Mouse (Mus musculus): ENCODE data around the gene Mrpl54. TPM values are rescaled to one million over a fixed set of nuclear protein-coding genes. Genes with fewer than 3 reads are reported as not detected.

Mrpl54 gene
- polyA plus RNA-seq, 1 experiment from 2014 or later, result 240 TPM

DNA sequence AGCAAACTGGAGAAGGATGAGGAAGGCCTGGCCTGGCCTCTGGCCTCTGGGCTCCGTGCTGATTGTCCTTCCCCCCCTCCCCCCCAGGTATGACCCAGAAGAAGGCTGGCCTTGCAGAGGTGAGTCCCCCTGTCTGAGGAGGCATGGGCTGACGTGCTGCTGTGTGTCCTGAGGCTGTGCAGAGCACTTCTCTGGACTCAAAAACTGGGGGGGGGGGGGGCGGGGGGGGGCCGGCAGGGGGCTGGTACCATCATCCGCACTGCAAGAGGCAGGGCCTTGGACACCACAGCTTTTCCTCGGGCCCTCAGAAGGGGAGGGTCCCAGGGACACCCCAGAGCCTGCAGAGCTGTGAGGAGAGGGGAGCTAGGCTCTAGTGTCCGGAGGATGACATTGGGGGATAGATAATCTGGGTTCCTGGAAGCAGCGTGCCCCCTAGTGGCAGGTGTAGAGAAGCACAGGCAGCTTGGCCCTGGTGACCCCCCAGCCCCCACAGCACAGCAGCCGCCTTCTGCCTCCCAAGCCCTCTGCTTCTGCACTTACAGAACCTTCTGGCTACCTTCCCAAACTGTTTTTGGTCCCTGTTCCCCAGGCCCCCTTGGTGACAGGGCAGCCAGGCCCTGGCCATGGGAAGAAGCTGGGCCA, 38.0 kb upstream of the Mrpl54 start:
- ATAC-seq (ENCODE audit: low FRiP score, low TSS enrichment), result peak; percentile 38; the same call in 1 of the 2 replicates
- 22% methylated on average over 5 of the region's 9 CpGs for WGBS
- H3K9ac ChIP-seq (ENCODE audit: low read depth, low read length), result no peak overlapping the region

DNA sequence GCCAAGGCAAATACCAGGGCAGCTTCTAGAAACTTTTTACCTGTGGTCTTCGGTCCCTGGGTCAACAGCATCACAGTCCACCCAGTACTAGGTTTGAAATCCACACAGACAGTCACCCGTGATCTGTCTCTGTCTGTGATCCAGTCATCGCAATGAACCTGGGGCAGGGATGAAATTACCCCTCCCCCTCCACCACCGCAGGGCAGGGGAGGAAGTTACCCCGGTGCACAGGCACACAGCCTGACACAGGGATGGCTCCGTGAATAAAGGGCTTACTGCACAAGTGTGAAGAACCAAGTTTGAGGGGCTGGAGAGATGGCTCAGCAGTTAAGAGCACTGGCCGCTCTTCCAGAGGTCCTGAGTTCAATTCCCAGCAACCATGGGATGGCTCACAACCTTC, 37.0 kb upstream of the Mrpl54 start:
- Histone ChIP-seq H3K27ac (ENCODE audit: low read depth, low read length) (no peak overlapping the region), H3K4me2 (replicated peaks; ENCODE audit: low read depth, low read length) (no peak overlapping the region), H3K4me1 (ENCODE audit: control insufficient read depth, insufficient read depth, low read length) (peaks cover 36% of the 10 kb centered on the region; the same call in 1 of the 2 replicates), H3K36me3 (ENCODE audit: control insufficient read depth, insufficient read depth, low read length) (peaks cover 30% of the 10 kb centered on the region), H3K9ac (ENCODE audit: low read depth, low read length) (no peak overlapping the region), H3K9me3 (ENCODE audit: control insufficient read depth, low read length) (no peaks in the 10 kb centered on the region), H3K27me3 (ENCODE audit: control insufficient read depth, insufficient read depth, low read length) (no peaks in the 10 kb centered on the region), H3K4me3 (ENCODE audit: low read length) (no peak overlapping the region)
- no peak for ATAC-seq (ENCODE audit: low FRiP score, low TSS enrichment)
- WGBS, result 67% methylated on average over 7 of the region's 7 CpGs

More for the DNA sequence above, 38.0 kb upstream of the Mrpl54 start:
- Histone ChIP-seq H3K4me1 (ENCODE audit: control insufficient read depth, insufficient read depth, low read length) (peaks cover 28% of the 10 kb centered on the region; the same call in 1 of the 2 replicates), H3K9me3 (ENCODE audit: control insufficient read depth, low read length) (no peaks in the 10 kb centered on the region), H3K4me3 (ENCODE audit: low read length) (no peak overlapping the region), H3K27me3 (ENCODE audit: control insufficient read depth, insufficient read depth, low read length) (no peaks in the 10 kb centered on the region), H3K27ac (ENCODE audit: low read depth, low read length) (no peak overlapping the region), H3K36me3 (ENCODE audit: control insufficient read depth, insufficient read depth, low read length) (peaks cover 40% of the 10 kb centered on the region), H3K4me2 (replicated peaks; ENCODE audit: low read depth, low read length) (no peak overlapping the region)

DNA sequence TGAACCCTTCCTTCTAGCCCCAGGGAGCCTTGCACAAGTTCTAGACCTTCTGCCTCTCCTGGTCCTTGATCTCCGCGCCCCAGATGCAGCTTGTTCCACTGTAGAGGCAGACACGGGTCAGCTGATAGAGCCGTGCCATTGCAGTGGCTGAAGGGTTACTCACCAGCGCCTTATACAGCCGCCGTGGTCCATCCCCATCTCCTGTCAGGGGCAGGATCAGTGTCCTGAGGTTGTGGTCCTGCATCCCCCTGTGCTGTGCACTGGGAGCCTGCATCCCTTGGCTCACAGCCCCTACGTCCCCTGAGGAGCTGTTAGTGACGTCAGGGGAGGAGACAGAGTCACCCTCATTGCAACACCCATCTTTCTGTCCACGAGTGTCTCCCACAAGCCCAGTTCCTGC, 36.5 kb upstream of the Mrpl54 start:
- Histone ChIP-seq H3K4me3 (ENCODE audit: low read length) (no peak overlapping the region), H3K4me2 (replicated peaks; ENCODE audit: low read depth, low read length) (no peak overlapping the region; the same call in 1 of the 2 replicates), H3K36me3 (ENCODE audit: control insufficient read depth, insufficient read depth, low read length) (peaks cover 26% of the 10 kb centered on the region), H3K4me1 (ENCODE audit: control insufficient read depth, insufficient read depth, low read length) (peaks cover 39% of the 10 kb centered on the region; the same call in 1 of the 2 replicates), H3K27ac (ENCODE audit: low read depth, low read length) (0 out of 2 replicates have a peak overlapping the region, but pooled peaks have one; percentile 7), H3K9me3 (ENCODE audit: control insufficient read depth, low read length) (no peaks in the 10 kb centered on the region), H3K9ac (ENCODE audit: low read depth, low read length) (peak overlapping the region; percentile 28; the same call in 1 of the 2 replicates), H3K27me3 (ENCODE audit: control insufficient read depth, insufficient read depth, low read length) (no peaks in the 10 kb centered on the region)
- 73% methylated on average over 10 of the region's 10 CpGs for WGBS
- ATAC-seq (ENCODE audit: low FRiP score, low TSS enrichment), result no peak

DNA sequence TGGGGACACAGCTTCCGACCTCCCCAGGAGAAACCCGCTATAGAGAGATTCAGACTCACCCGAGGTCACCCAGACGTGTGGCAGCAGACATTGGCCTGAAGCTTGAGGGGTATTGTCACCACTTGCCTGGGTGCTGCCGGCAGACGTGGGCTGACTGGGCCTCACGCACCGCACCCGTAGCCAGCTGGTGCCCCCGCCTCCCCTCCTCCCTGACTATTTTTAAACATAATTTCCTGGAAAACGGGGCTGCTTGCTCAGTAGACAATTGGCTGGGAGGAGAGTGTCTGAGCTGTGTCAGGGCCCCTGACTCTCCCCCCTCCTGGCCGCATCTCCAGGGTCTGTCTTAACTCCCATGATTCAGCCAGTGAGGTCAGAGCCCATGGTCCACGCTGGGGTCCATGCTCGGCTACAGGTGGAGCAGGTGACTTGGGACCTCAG, 36.1 kb upstream of the Mrpl54 start:
- peaks cover 40% of the 10 kb centered on the region for H3K4me1 ChIP-seq (ENCODE audit: control insufficient read depth, insufficient read depth, low read length)
- no peak overlapping the region; the same call in 1 of the 2 replicates for H3K4me2 ChIP-seq (replicated peaks; ENCODE audit: low read depth, low read length)
- 0 out of 2 replicates have a peak overlapping the region, but pooled peaks have one; percentile 7 for H3K27ac ChIP-seq (ENCODE audit: low read depth, low read length)
- no peaks in the 10 kb centered on the region for H3K27me3 ChIP-seq (ENCODE audit: control insufficient read depth, insufficient read depth, low read length)
- WGBS, result 71% methylated on average over 14 of the region's 14 CpGs
- no peak overlapping the region for H3K4me3 ChIP-seq (ENCODE audit: low read length)
- H3K9me3 ChIP-seq (ENCODE audit: control insufficient read depth, low read length), result no peaks in the 10 kb centered on the region
- H3K9ac ChIP-seq (ENCODE audit: low read depth, low read length), result 0 out of 2 replicates have a peak overlapping the region, but pooled peaks have one; percentile 28
- ATAC-seq (ENCODE audit: low FRiP score, low TSS enrichment), result no peak
- peaks cover 22% of the 10 kb centered on the region for H3K36me3 ChIP-seq (ENCODE audit: control insufficient read depth, insufficient read depth, low read length)

DNA sequence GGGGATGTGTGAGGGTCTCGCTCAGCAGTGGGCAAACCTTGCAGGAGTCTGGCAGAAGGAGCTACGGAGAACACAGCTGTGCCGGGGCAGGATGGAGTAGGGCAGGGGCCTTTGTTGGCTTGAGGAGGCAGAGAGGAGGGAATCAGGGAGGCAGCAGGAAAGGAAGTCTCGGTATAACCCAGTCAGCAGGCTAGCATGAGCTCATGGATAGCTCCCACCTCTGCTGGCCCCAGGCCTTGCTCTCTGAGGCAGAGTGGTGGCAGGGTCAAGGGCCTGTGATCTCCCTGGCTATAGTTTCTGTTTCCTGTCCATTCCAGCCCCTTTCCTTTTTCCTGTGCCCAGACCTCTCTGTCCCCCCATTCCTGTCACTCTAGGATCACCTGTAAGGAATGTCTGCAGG, 35.6 kb upstream of the Mrpl54 start:
- H3K4me1 ChIP-seq (ENCODE audit: control insufficient read depth, insufficient read depth, low read length), result peaks cover 45% of the 10 kb centered on the region
- H3K9ac ChIP-seq (ENCODE audit: low read depth, low read length), result no peak overlapping the region
- no peak overlapping the region for H3K4me3 ChIP-seq (ENCODE audit: low read length)
- H3K36me3 ChIP-seq (ENCODE audit: control insufficient read depth, insufficient read depth, low read length), result peaks cover 17% of the 10 kb centered on the region
- no peaks in the 10 kb centered on the region for H3K9me3 ChIP-seq (ENCODE audit: control insufficient read depth, low read length)
- no peak overlapping the region for H3K27ac ChIP-seq (ENCODE audit: low read depth, low read length)
- no peak overlapping the region for H3K4me2 ChIP-seq (replicated peaks; ENCODE audit: low read depth, low read length)
- H3K27me3 ChIP-seq (ENCODE audit: control insufficient read depth, insufficient read depth, low read length), result no peaks in the 10 kb centered on the region
- 61% methylated on average over 4 of the region's 4 CpGs for WGBS
- no peak for ATAC-seq (ENCODE audit: low FRiP score, low TSS enrichment)

DNA sequence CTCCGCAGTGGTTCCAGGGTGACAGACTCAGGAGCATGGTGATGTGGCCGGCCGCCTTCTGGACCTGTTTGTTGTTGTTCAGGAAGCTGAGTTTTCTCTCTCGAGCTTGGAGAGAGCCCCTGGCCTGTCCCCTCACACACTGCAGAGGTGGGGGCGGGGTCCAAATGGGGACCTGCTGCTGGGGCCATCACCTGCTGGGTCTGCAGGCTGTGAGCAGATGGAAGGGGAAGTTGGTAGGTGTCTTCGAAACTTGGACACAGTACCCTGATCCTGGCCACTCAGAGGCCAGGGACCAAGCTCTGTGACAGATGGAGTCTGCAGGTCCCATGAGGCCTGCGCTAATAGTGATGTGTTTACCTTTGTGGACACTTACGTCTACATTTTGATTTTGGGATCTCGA, 34.6 kb upstream of the Mrpl54 start:
- H3K4me2 ChIP-seq (replicated peaks; ENCODE audit: low read depth, low read length), result no peak overlapping the region
- H3K27me3 ChIP-seq (ENCODE audit: control insufficient read depth, insufficient read depth, low read length), result no peaks in the 10 kb centered on the region
- no peak overlapping the region for H3K27ac ChIP-seq (ENCODE audit: low read depth, low read length)
- peaks cover 7% of the 10 kb centered on the region for H3K36me3 ChIP-seq (ENCODE audit: control insufficient read depth, insufficient read depth, low read length)
- peaks cover 45% of the 10 kb centered on the region for H3K4me1 ChIP-seq (ENCODE audit: control insufficient read depth, insufficient read depth, low read length)
- no peaks in the 10 kb centered on the region for H3K9me3 ChIP-seq (ENCODE audit: control insufficient read depth, low read length)
- no peak overlapping the region for H3K4me3 ChIP-seq (ENCODE audit: low read length)
- no peak overlapping the region for H3K9ac ChIP-seq (ENCODE audit: low read depth, low read length)
- 74% methylated on average over 9 of the region's 9 CpGs for WGBS
- ATAC-seq (ENCODE audit: low FRiP score, low TSS enrichment), result no peak

DNA sequence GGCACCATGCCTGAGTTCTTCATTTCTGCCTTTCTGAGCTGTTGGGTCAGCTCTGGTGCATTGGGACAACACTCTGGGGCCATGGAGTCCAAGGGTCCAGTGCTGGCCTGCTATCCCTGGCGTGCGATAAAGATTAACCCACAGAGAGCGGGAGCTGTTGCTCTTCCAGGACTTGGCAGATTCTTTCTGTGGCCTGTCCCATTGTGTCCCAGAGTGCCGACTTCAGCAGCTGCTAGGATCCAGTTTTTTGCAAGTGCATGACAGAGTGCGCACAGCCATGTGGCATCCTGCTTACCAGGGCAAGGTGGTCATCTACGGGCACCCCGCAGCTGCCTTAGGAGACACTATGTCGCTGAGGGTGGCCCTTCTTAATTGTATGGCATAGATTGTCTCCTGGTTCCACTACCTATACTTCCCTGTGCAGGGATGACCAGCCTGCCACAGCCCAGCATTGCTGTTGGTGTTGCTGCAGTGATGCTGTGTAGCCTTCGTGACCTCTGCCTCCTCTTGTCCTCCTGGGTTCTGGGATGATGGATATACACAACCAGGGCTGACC, 33.7 kb upstream of the Mrpl54 start:
- H3K4me3 ChIP-seq (ENCODE audit: low read length), result no peak overlapping the region
- no peaks in the 10 kb centered on the region for H3K36me3 ChIP-seq (ENCODE audit: control insufficient read depth, insufficient read depth, low read length)
- peaks cover 45% of the 10 kb centered on the region for H3K4me1 ChIP-seq (ENCODE audit: control insufficient read depth, insufficient read depth, low read length)
- no peak overlapping the region for H3K9ac ChIP-seq (ENCODE audit: low read depth, low read length)
- ATAC-seq (ENCODE audit: low FRiP score, low TSS enrichment), result no peak
- WGBS, result 79% methylated on average over 9 of the region's 9 CpGs
- H3K27me3 ChIP-seq (ENCODE audit: control insufficient read depth, insufficient read depth, low read length), result no peaks in the 10 kb centered on the region
- H3K27ac ChIP-seq (ENCODE audit: low read depth, low read length), result peak overlapping the region; percentile 82; the same call in 1 of the 2 replicates
- 0 out of 2 replicates have a peak overlapping the region, but pooled peaks have one; percentile 6 for H3K4me2 ChIP-seq (replicated peaks; ENCODE audit: low read depth, low read length)
- H3K9me3 ChIP-seq (ENCODE audit: control insufficient read depth, low read length), result no peaks in the 10 kb centered on the region

DNA sequence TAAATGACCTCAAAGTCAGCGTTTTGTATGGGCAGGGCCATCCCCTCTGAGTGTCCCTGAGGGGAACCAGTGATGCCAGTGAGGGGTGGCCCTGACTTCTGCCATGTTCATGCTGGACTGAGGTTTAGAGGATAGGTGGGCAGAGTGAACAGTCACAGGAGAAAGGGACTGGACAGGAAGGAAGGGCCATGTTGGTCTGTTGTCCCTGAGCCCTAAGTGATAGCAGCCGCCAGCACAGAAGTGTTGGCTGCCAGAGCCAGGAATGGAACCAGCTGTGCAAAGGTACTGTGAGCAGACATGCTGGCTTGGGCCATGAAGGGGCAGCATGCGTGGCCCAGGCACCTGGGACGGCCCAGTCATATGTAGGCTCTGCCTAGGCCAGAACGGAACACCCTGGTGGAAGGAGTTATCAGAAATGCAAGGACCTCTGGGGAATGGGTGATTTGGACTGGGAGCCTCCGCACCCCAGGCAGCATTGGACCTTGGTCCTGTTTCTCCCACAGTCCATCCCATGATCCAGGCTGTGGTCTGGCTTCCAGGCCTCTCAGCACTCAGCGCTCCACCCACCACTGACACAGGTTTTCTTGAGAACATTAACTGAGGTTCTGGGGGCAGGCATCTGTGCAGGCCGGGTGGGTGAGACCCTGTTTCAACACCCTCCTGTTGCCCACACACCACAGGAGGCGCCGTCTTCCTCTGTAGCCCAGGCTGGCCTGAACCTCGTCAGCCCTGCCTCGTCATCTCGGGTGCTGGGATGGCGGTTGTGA, 33.0 kb upstream of the Mrpl54 start:
- H3K9me3 ChIP-seq (ENCODE audit: control insufficient read depth, low read length), result no peaks in the 10 kb centered on the region
- H3K4me2 ChIP-seq (replicated peaks; ENCODE audit: low read depth, low read length), result no peak overlapping the region
- no peaks in the 10 kb centered on the region for H3K27me3 ChIP-seq (ENCODE audit: control insufficient read depth, insufficient read depth, low read length)
- peak overlapping the region; percentile 82 for H3K27ac ChIP-seq (ENCODE audit: low read depth, low read length)
- 84% methylated on average over 14 of the region's 14 CpGs for WGBS
- H3K4me1 ChIP-seq (ENCODE audit: control insufficient read depth, insufficient read depth, low read length), result peaks cover 48% of the 10 kb centered on the region
- H3K4me3 ChIP-seq (ENCODE audit: low read length), result no peak overlapping the region
- 0 out of 2 replicates have a peak overlapping the region, but pooled peaks have one; percentile 18 for H3K9ac ChIP-seq (ENCODE audit: low read depth, low read length)
- H3K36me3 ChIP-seq (ENCODE audit: control insufficient read depth, insufficient read depth, low read length), result no peaks in the 10 kb centered on the region
- no peak for ATAC-seq (ENCODE audit: low FRiP score, low TSS enrichment)

Data from kidney, embryonic 14.5 days (tissue).